Mouse (Mus musculus) adrenal gland, adult 18-20 months (tissue): ENCODE measurements around the gene Ppp1r1a. TPM values are rescaled to one million over a fixed set of nuclear protein-coding genes. Genes with fewer than 3 reads are reported as not detected.

Experiments
- total RNA-seq, 2 experiments: library from RNA; stranded (reverse); gene quantifications; 1 replicate in 1 of 2; 2 replicates in 1 of 2; pipeline ENCODE4 v1.2.3; 2021

The Ppp1r1a gene
- total RNA-seq, 2 experiments from 2014 or later, result 18.1 to 19.8 TPM

Other genes starting within 250 kb of the Ppp1r1a start
- gene Gpr84, start 227.4 kb downstream of the Ppp1r1a start, total RNA-seq, result not detected
- gene Zfp385a, start 197.9 kb downstream of the Ppp1r1a start, total RNA-seq, result 10 to 100 TPM; 12.4 to 16.9 TPM
- 10 to 100 TPM; 27.1 to 31.7 TPM for gene Itga5, start 171.2 kb downstream of the Ppp1r1a start, total RNA-seq
- gene Gtsf1, start 107.5 kb downstream of the Ppp1r1a start, total RNA-seq, result not detected
- not detected for gene Gtsf2, start 89.5 kb downstream of the Ppp1r1a start, total RNA-seq
- gene Nckap1l, start 84.2 kb downstream of the Ppp1r1a start, total RNA-seq, result 1 to 10 TPM; 5.5 to 8.7 TPM
- gene Pde1b, start 35.0 kb downstream of the Ppp1r1a start, total RNA-seq, result 1 to 10 TPM; 5.1 to 8.6 TPM
- gene Glycam1, start 27.1 kb upstream of the Ppp1r1a start, total RNA-seq, result not detected
- 1 to 10 TPM in 1 of 2 experiments, not detected in 1; 2.2 TPM for gene Mucl1, start 217.5 kb upstream of the Ppp1r1a start, total RNA-seq